Mouse (Mus musculus) E14TG2a.4 (cell line): ENCODE results near the gene Cyp4a30b.
"Not testable (repeated sequence)": the region's sequence is repeated elsewhere in the genome, so short reads cannot be mapped to it uniquely, and the experiment has no call there.

Source experiments
- CTCF ChIP-seq: conservative IDR thresholded peaks from 2 replicates; pipeline ENCODE4 v1.5.1; 2014; ENCODE audit warnings: low read length
- NANOG ChIP-seq: IDR thresholded peaks from 2 replicates; pipeline ENCODE4 v1.6.1; 2014; ENCODE audit warnings: borderline replicate concordance, low read length, mixed read lengths
- POU5F1 ChIP-seq: IDR thresholded peaks from 2 replicates; pipeline ENCODE4 v1.6.1; 2014; ENCODE audit warnings: low read length, borderline replicate concordance

- TF ChIP-seq CTCF, POU5F1, NANOG: not testable (repeated sequence)
These were observed 65.6 kb downstream of the Cyp4a30b start, which contains the start of gene Cyp4a10 for GRCm38 (mm10) chr4:115518000-115518399.
